In the genomic region with DNA sequence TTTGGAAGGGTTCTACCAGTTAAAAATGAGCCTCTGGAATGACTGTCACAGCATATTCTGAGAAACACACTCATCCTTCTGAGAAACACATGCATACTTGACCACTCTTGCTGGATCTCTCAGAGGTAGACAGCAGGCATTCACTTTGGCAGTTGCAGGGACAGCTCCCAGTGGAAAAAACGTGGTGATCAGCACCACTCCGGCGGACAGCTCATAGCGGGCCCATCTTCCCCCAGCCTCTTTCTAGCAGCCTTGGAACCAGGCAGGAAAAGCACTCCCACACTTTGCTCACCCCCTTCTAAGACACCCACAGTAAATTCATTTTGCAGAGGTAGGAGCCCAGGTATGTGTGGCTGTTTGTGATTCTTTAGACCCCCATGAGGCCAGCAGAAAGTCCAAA, we compare ENCODE assay signal across 9 mouse cellular contexts.
DNase-seq lines count a peak whose midpoint lies in the region; ATAC-seq and TF ChIP-seq lines count a peak whose summit lies in the region.
"Had no signal": no experiment of that assay in that cellular context is flagged by ENCODE, and none has a peak within 500 bp of the region (broad histone marks: within the 10 kb centered on the region; RNA-seq: fewer than 3 reads in every experiment).

No protein-coding gene starts in this region.

- H3K36me3 ChIP-seq in heart, postnatal 0 days (replicated peaks; ENCODE audit: control insufficient read depth, insufficient read depth, low read length), result no peaks in the 10 kb centered on the region
- H3K36me3 ChIP-seq in heart, embryonic 12.5 days, result no peaks in the 10 kb centered on the region
- H3K36me3 ChIP-seq in lung, embryonic 16.5 days (ENCODE audit: control insufficient read depth, insufficient read depth, low read length), result no peaks in the 10 kb centered on the region
- no peaks in the 10 kb centered on the region for H3K36me3 ChIP-seq in intestine, embryonic 15.5 days
- H3K36me3 ChIP-seq: hindbrain, embryonic 15.5 days had no signal

- no peak overlapping the region for H3K4me2 ChIP-seq in heart, postnatal 0 days (ENCODE audit: low read depth, low read length)
- no peak overlapping the region for H3K4me2 ChIP-seq in heart, embryonic 12.5 days
- H3K4me2 ChIP-seq in lung, embryonic 16.5 days (ENCODE audit: low read depth, low read length), result no peak overlapping the region
- H3K4me2 ChIP-seq in intestine, embryonic 15.5 days (replicated peaks), result no peak overlapping the region
- H3K4me2 ChIP-seq: hindbrain, embryonic 15.5 days had no signal

- WGBS in heart, postnatal 0 days, result 2% methylated on average over 4 of the region's 4 CpGs
- WGBS in heart, embryonic 12.5 days, result 0% methylated on average over 4 of the region's 4 CpGs
- WGBS in lung, embryonic 16.5 days, result 0% methylated on average over 4 of the region's 4 CpGs
- 2% methylated on average over 4 of the region's 4 CpGs for WGBS in intestine, embryonic 15.5 days

- no peaks in the 10 kb centered on the region for H3K4me1 ChIP-seq in heart, postnatal 0 days (ENCODE audit: control insufficient read depth, insufficient read depth)
- no peaks in the 10 kb centered on the region for H3K4me1 ChIP-seq in heart, embryonic 12.5 days (replicated peaks)
- H3K4me1 ChIP-seq in lung, embryonic 16.5 days (replicated peaks; ENCODE audit: control insufficient read depth, insufficient read depth, low read length), result no peaks in the 10 kb centered on the region
- H3K4me1 ChIP-seq in intestine, embryonic 15.5 days (replicated peaks), result no peaks in the 10 kb centered on the region
- H3K4me1 ChIP-seq: hindbrain, embryonic 15.5 days had no signal

- no peak for TF ChIP-seq CTCF in heart, postnatal 0 days (IDR thresholded peaks at IDR 0.05; ENCODE audit: low read depth)

- intact Hi-C loops in heart, postnatal 14 days (cut with DNase I), result no loop called here

- no peak for TF ChIP-seq EP300 in heart, postnatal 0 days (IDR thresholded peaks at IDR 0.05; ENCODE audit: low read depth)

- no peak overlapping the region for H3K9ac ChIP-seq in heart, postnatal 0 days (replicated peaks; ENCODE audit: low read depth, low read length)
- H3K9ac ChIP-seq in heart, embryonic 12.5 days, result no peak overlapping the region
- H3K9ac ChIP-seq in lung, embryonic 16.5 days (ENCODE audit: low read length), result no peak overlapping the region
- H3K9ac ChIP-seq in intestine, embryonic 15.5 days, result no peak overlapping the region
- H3K9ac ChIP-seq: hindbrain, embryonic 15.5 days had no signal

- no peak for ATAC-seq in heart, postnatal 0 days (ENCODE audit: insufficient read depth, low read depth)
- ATAC-seq in heart, embryonic 12.5 days (ENCODE audit: insufficient number of reproducible peaks, low FRiP score), result no peak
- ATAC-seq in lung, embryonic 16.5 days (ENCODE audit: low read depth), result peak; percentile 66; the same call in 1 of the 2 replicates
- ATAC-seq in intestine, embryonic 15.5 days, result no peak

- H3K4me3 ChIP-seq in heart, postnatal 0 days (ENCODE audit: low read depth, low read length), result no peak overlapping the region
- no peak overlapping the region for H3K4me3 ChIP-seq in heart, embryonic 12.5 days
- no peak overlapping the region for H3K4me3 ChIP-seq in lung, embryonic 16.5 days (ENCODE audit: low read length)
- H3K4me3 ChIP-seq in intestine, embryonic 15.5 days (replicated peaks), result no peak overlapping the region
- H3K4me3 ChIP-seq: hindbrain, embryonic 15.5 days had no signal

- peak; percentile 48 for DNase-seq in heart, postnatal 0 days (ENCODE audit: low spot score)
- peak; percentile 22 for DNase-seq in adipocyte (ENCODE audit: low spot score)
- DNase-seq in heart, postnatal 14 days, result peak; percentile 61 to 72
- DNase-seq in urinary bladder, postnatal 4 days (ENCODE audit: low spot score in 2 of 2), result peak; percentile 41 to 65
- DNase-seq in spleen, postnatal 36 days (ENCODE audit: low spot score in 2 of 2), result no peak

- H3K9me3 ChIP-seq in heart, postnatal 0 days (replicated peaks; ENCODE audit: control insufficient read depth, low read length), result no peaks in the 10 kb centered on the region
- H3K9me3 ChIP-seq in heart, embryonic 12.5 days (replicated peaks), result no peaks in the 10 kb centered on the region
- no peaks in the 10 kb centered on the region for H3K9me3 ChIP-seq in lung, embryonic 16.5 days (ENCODE audit: control insufficient read depth, low read length)
- no peaks in the 10 kb centered on the region for H3K9me3 ChIP-seq in intestine, embryonic 15.5 days
- H3K9me3 ChIP-seq: hindbrain, embryonic 15.5 days had no signal

- no peak overlapping the region for H3K27ac ChIP-seq in heart, postnatal 0 days (ENCODE audit: low read depth)
- H3K27ac ChIP-seq in heart, embryonic 12.5 days (ENCODE audit: poor library complexity, severe bottlenecking), result no peak overlapping the region
- H3K27ac ChIP-seq in lung, embryonic 16.5 days (ENCODE audit: low read length), result no peak overlapping the region
- H3K27ac ChIP-seq in intestine, embryonic 15.5 days, result no peak overlapping the region
- H3K27ac ChIP-seq: hindbrain, embryonic 15.5 days had no signal

- no peaks in the 10 kb centered on the region for H3K27me3 ChIP-seq in heart, postnatal 0 days (ENCODE audit: control insufficient read depth, insufficient read depth, low read length)
- no peaks in the 10 kb centered on the region for H3K27me3 ChIP-seq in heart, embryonic 12.5 days (replicated peaks)
- H3K27me3 ChIP-seq in lung, embryonic 16.5 days (ENCODE audit: control insufficient read depth, insufficient read depth, low read depth, low read length), result no peaks in the 10 kb centered on the region
- H3K27me3 ChIP-seq in intestine, embryonic 15.5 days (replicated peaks), result no peaks in the 10 kb centered on the region
- H3K27me3 ChIP-seq: hindbrain, embryonic 15.5 days had no signal

Comparison
In these comparisons a context has a peak if more than half of its experiments do, and no peak if none do; other contexts are left out.
1. DNase-seq: peak in heart, postnatal 0 days (single experiment), adipocyte (single experiment), heart, postnatal 14 days (2 of 2) and urinary bladder, postnatal 4 days (2 of 2); none in spleen, postnatal 36 days (0 of 2).